Comparison of ENCODE assay signal across 22 mouse cellular contexts in genomic region chr5:9032101-9032590, GRCm38 (mm10). TPM values are rescaled to one million over a fixed set of nuclear protein-coding genes. Genes with fewer than 3 reads are reported as not detected.
DNase-seq lines count a peak whose midpoint lies in the region; ATAC-seq and TF ChIP-seq lines count a peak whose summit lies in the region.
"Had no signal": no experiment of that assay in that cellular context is flagged by ENCODE, and none has a peak within 500 bp of the region (broad histone marks: within the 10 kb centered on the region; RNA-seq: fewer than 3 reads in every experiment).

No protein-coding gene starts in this region.

- no peaks in the 10 kb centered on the region for H3K9me3 ChIP-seq in kidney, embryonic 14.5 days (ENCODE audit: control insufficient read depth, low read length)
- H3K9me3 ChIP-seq: embryonic facial prominence, embryonic 12.5 days; forebrain, embryonic 15.5 days; G1E; heart, embryonic 10.5 days; hindbrain, embryonic 12.5 days had no signal

- H3K9ac ChIP-seq in kidney, embryonic 14.5 days (ENCODE audit: low read depth, low read length), result no peak overlapping the region
- H3K9ac ChIP-seq: embryonic facial prominence, embryonic 12.5 days; forebrain, embryonic 15.5 days; hindbrain, embryonic 12.5 days had no signal

- no peak overlapping the region for H3K4me2 ChIP-seq in kidney, embryonic 14.5 days (replicated peaks; ENCODE audit: low read depth, low read length)
- H3K4me2 ChIP-seq: embryonic facial prominence, embryonic 12.5 days; forebrain, embryonic 15.5 days; hindbrain, embryonic 12.5 days had no signal

- no peak overlapping the region for H3K27ac ChIP-seq in kidney, adult 2 months (ENCODE audit: insufficient read depth, low read depth, low read length)
- no peak overlapping the region for H3K27ac ChIP-seq in kidney, embryonic 14.5 days (ENCODE audit: low read depth, low read length)
- H3K27ac ChIP-seq: embryonic facial prominence, embryonic 12.5 days; forebrain, embryonic 15.5 days; heart, embryonic 10.5 days; hindbrain, embryonic 12.5 days had no signal

- peak; percentile 13 for DNase-seq in adrenal gland, postnatal 14 days
- DNase-seq in adrenal gland, postnatal 25 days, result no peak
- DNase-seq in kidney, adult 2 months, result peak; percentile 80
- peak; percentile 32 to 59 for DNase-seq in kidney, postnatal 25 days
- DNase-seq in kidney, postnatal 4 days, result no peak
- no peak for DNase-seq in layer of hippocampus, adult 8-10 months (ENCODE audit: low spot score in 2 of 2)
- DNase-seq: adrenal gland, adult 8-10 months; B cell, adult 2 months; cerebellum, adult 11-12 months; cerebellum, adult 9-11 months; gastrocnemius, postnatal 36 days; heart, adult 18-20 months; heart, postnatal 10 days; heart, postnatal 4 days had no signal

- no peaks in the 10 kb centered on the region for H3K36me3 ChIP-seq in kidney, adult 2 months (ENCODE audit: control insufficient read depth, insufficient read depth, low read length)
- H3K36me3 ChIP-seq in kidney, embryonic 14.5 days (ENCODE audit: control insufficient read depth, insufficient read depth, low read length), result no peaks in the 10 kb centered on the region
- H3K36me3 ChIP-seq: embryonic facial prominence, embryonic 12.5 days; forebrain, embryonic 15.5 days; G1E; heart, embryonic 10.5 days; hindbrain, embryonic 12.5 days had no signal

- 46% methylated on average over 8 of the region's 8 CpGs for WGBS in kidney, adult 2 months
- WGBS in kidney, embryonic 14.5 days, result 81% methylated on average over 8 of the region's 8 CpGs

- no peaks in the 10 kb centered on the region for H3K27me3 ChIP-seq in kidney, adult 2 months (replicated peaks; ENCODE audit: control insufficient read depth, insufficient read depth, low read length)
- no peaks in the 10 kb centered on the region for H3K27me3 ChIP-seq in kidney, embryonic 14.5 days (ENCODE audit: control insufficient read depth, insufficient read depth, low read length)
- H3K27me3 ChIP-seq: embryonic facial prominence, embryonic 12.5 days; forebrain, embryonic 15.5 days; hindbrain, embryonic 12.5 days had no signal

- TF ChIP-seq POLR2A in kidney, adult 2 months (IDR thresholded peaks at IDR 0.05; ENCODE audit: low read depth, low read length), result no peak

- H3K4me1 ChIP-seq in kidney, adult 2 months (ENCODE audit: control insufficient read depth, insufficient read depth, low read length), result peaks cover 11% of the 10 kb centered on the region; the same call in 1 of the 2 replicates
- no peaks in the 10 kb centered on the region for H3K4me1 ChIP-seq in kidney, embryonic 14.5 days (ENCODE audit: control insufficient read depth, insufficient read depth, low read length)
- H3K4me1 ChIP-seq: embryonic facial prominence, embryonic 12.5 days; forebrain, embryonic 15.5 days; heart, embryonic 10.5 days; hindbrain, embryonic 12.5 days had no signal

- ATAC-seq in kidney, embryonic 14.5 days (ENCODE audit: low FRiP score, low TSS enrichment), result no peak
- ATAC-seq: CD4-positive, CD25-positive, alpha-beta regulatory T cell, adult 4 months; forebrain, embryonic 15.5 days; hindbrain, embryonic 16.5 days had no signal

- no peak for TF ChIP-seq CTCF in kidney, adult 2 months (conservative IDR thresholded peaks at IDR 0.05; ENCODE audit: insufficient read depth, insufficient read length, low read depth, low read length)

- no peak overlapping the region for H3K4me3 ChIP-seq in kidney, adult 2 months (ENCODE audit: insufficient read depth, low read depth, low read length)
- H3K4me3 ChIP-seq in kidney, embryonic 14.5 days (ENCODE audit: low read length), result no peak overlapping the region
- H3K4me3 ChIP-seq: embryonic facial prominence, embryonic 12.5 days; forebrain, embryonic 15.5 days; heart, embryonic 10.5 days; hindbrain, embryonic 12.5 days had no signal

RNA-seq across cellular contexts. Expression of gene Crot, which starts 35.0 kb away (rescaled TPM):
- 32.8 and 78.7 TPM in 2 replicates for total RNA-seq in adrenal gland, postnatal 14 days (2021)
- 40.1 and 49.5 TPM in 2 replicates for total RNA-seq in adrenal gland, postnatal 25 days (2021)
- polyA plus RNA-seq in kidney, adult 2 months (2012; rRNA removed), result 39.7 and 43.5 TPM in 2 replicates
- polyA plus RNA-seq in kidney, embryonic 14.5 days (2014; fragmentation: Nextera tagmentation; extraction: Ambion mirVana), result 37.2 and 48.9 TPM in 2 replicates
- total RNA-seq in layer of hippocampus, adult 8-10 months (2022), result 10 to 100 TPM; 21.6 to 30.9 (median 25.3) TPM

Comparison
In these comparisons a context has a peak if more than half of its experiments do, and no peak if none do; other contexts are left out.
1. DNase-seq: peak in adrenal gland, postnatal 14 days (single experiment), kidney, adult 2 months (single experiment) and kidney, postnatal 25 days (2 of 2); none in adrenal gland, postnatal 25 days (single experiment), kidney, postnatal 4 days (0 of 2) and layer of hippocampus, adult 8-10 months (0 of 2).